Mouse (Mus musculus): ENCODE data around the gene Gemin7.
"Not testable (repeated sequence)": the region's sequence is repeated elsewhere in the genome, so short reads cannot be mapped to it uniquely, and the experiment has no call there.

Gene Gemin7

GRCm38 (mm10) chr7:19577141-19577852, at the start of gene Gemin7, which contains the start of gene Zfp296:
Gene Gemin7, minus strand, starts transcription at chr7:19577595.
Gene Zfp296, plus strand, starts transcription at chr7:19577287.
- DNase-seq = no peak

GRCm38 (mm10) chr7:19623433-19623832, 46.0 kb upstream of the Gemin7 start:
- DNase-seq = no peak

GRCm38 (mm10) chr7:19622241-19622640, 44.8 kb upstream of the Gemin7 start:
- no peak for DNase-seq

GRCm38 (mm10) chr7:19620811-19621210, 43.4 kb upstream of the Gemin7 start:
- DNase-seq = no peak

GRCm38 (mm10) chr7:19619004-19619801, 41.8 kb upstream of the Gemin7 start:
- DNase-seq = peak; percentile 48 to 57

DNA sequence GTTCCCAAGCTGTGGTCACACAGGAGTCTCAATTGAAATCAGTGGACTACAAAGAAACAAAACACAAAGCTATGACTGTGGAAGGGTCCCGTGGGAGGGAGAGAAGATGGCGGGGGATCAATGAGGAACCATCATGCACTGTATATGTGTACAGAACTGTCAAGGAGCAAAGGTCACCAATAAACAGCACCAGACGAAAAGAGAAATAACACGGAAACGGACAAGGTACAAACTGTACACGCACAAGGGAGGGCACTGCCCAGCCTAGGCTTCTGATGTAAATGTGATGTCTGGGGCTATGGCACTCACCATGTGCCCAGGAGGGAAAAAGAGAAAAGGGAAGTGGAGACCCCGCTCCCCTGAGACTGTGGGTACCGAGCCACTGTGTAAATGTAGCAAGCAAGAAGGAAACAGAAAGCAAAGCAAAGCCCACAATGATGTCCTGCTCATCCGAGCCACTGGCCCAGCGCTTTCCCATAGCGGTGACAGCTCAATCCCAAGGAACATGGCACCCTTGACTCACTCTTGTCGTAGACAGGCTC, 37.7 kb upstream of the Gemin7 start:
- no peak for DNase-seq

- no peak for DNase-seq
Observed at GRCm38 (mm10) chr7:19610969-19611368, 33.6 kb upstream of the Gemin7 start.

- no peak for DNase-seq
Observed at GRCm38 (mm10) chr7:19609641-19610332, 32.4 kb upstream of the Gemin7 start.

- DNase-seq = no peak
Observed at GRCm38 (mm10) chr7:19607291-19607690, 29.9 kb upstream of the Gemin7 start.

GRCm38 (mm10) chr7:19604606-19605214, 27.3 kb upstream of the Gemin7 start:
- DNase-seq = not testable (repeated sequence)

DNA sequence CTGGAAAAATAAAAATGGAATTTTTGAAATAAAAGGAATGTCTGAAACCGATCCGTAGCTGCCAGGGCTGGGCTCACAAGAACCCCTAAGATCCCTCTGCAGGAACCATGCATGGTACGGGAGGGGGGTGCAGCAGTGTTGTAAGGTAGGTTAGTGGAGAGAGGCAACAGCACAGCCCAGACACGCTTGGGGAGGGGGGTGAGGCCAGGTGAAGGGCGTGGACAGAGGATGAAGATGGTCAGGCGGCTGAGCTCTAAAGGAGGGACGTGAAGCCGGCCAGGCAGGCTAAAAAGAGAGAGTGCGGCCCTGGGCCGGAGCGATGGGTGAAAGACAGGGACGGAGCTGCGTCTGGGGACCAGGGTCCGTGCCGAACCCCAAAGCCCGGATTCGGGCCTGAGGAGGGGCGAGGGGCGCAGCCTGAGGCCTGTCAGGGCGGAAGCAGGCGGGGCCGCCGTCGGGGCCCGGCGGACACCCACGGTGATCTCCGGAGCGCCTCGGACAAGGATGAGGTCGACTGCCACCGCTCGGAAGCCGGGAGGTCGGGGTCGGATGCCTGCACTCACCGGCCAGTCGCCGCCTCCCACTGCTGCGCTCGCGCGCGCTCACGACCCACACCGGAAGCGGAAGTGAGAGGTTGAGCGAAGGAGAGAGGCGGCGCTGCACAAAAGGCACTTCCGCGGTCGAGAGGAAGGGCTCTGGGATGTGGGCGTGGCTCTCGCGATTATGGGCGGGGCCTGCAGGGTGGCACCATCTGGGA, 26.6 kb upstream of the Gemin7 start, which contains the start of gene Clasrp:
Gene Clasrp (minus strand): TSS at position 638 of the 757 bp plus-strand sequence.
- DNase-seq = peak; percentile 96

GRCm38 (mm10) chr7:19603055-19603454, 25.7 kb upstream of the Gemin7 start:
- no peak for DNase-seq

DNA sequence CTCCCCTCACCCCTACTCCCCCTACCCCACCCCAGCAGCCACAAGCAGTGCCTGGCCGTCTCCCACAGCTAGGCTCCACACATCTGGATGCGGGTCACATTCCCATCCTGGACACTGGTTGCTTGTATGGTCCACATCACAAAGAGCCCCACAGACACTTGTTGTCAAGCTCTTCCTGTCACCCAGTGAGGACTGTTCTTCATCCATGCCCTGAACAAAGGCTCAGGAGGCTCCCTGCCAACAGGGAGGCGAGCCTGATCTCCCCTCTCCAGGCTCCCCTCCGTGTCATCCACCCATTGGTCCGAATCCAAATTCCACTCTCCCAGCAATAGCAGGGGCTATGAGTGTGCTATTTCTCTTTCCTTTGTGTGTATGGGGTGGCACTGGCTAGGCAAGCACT, 23.2 kb upstream of the Gemin7 start:
- DNase-seq = no peak

GRCm38 (mm10) chr7:19593061-19593730, 15.8 kb upstream of the Gemin7 start:
- no peak for DNase-seq

GRCm38 (mm10) chr7:19589917-19590316, 12.5 kb upstream of the Gemin7 start:
- DNase-seq = peak; percentile 51 to 53

DNA sequence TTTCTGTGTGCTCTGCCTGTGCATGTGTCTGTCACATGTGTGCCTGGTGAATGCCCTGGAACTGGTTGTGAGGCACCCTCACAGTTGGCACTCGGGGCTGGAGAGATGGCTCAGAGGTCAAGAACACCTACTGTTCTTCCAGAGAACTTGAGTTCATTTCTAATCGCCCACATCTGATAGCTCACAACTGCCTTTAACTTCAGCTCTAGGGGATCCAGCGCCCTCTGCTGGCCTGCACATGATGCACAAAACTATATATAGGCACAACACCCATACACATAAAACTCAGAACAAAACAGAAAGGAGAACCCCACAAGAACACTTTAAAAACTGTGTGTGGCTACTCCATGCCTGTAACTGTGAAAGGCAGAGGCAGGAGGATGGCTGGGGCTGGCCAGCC, 11.8 kb upstream of the Gemin7 start:
- DNase-seq = peak; percentile 42 to 48

GRCm38 (mm10) chr7:19586269-19586668, 8.9 kb upstream of the Gemin7 start:
- DNase-seq = no peak

DNA sequence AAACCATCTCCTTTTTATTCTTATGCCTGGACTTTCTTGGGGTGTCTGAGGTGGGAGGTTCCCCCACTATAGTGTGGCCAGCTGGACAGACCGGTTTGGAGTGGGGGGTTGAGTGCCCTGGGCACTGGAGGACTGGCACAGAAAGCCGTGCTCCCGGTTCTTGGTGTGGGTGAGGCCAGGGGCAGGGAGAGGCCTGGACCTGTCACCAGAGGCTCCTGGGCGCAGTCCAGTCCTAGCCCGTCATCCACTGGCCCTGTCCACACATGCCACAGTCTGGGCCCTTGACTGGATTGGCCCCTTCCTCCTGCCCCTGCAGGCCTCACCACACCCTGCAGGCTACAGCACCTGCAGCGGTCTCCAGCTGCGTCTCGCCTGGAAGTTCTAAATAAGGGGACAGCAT, 3.2 kb upstream of the Gemin7 start:
- DNase-seq = no peak

DNA sequence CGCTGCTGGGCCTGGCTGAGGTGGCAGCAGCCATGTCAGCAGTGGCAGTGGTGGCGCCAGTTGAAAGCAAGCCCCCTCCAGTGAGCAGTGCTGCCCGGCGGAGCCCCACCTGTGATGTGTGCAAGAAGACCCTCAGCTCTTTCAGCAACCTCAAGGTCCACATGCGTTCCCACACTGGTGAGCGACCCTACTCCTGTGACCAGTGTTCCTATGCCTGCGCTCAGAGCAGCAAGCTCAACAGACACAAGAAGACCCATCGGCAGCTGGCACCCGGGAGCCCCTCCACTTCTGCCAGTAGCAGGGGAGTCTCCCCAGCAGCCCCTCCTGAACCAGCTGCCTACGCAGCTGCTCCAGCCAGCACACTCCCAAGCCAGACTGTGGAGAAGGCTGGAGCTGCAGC, 2.4 kb upstream of the Gemin7 start:
- no peak for DNase-seq

DNA sequence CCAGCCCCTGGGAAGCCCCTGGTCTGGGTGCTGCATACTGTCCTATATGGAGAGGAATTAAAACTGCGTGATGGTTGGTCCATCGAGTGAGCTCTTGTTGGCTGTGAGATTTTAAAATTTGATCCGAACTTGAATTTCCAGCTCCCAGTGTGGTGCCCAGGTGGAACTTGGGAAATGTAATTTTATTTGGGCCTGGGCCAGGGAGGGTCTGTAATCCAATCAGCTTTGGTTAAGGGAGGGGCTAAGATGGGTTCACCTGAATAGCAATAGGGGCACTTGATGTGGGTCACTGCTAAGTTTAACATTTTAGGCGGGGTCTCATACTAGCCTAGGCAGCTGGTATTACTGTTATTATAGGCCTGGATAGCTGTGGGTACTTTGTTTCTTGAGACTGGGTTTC, 1.0 kb upstream of the Gemin7 start:
- DNase-seq = no peak

DNA sequence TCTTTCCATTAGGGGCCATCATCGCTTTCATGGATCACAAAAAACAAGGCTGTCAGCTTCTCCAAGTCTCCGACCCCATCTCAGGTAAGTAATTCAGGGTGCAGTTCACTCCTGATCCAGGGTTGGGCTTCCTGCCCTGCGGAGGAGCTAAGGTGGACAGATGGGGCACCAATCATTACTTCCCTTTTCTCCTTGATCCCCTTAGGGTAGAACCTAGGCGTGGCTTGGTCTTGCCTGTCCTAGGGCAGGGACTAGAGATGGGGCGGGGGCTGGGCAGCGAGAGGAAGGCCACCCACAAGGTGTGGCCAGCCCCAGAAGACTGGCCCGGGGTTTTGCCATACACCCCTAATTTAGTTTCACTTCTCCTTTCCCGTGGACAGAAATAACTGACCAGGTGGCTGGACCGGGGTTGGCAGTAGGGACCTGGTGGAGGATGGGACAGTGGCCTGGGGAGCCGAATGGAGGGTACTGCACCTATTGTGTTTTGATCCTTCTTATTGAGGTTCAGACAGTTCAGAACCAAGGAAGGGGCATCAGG, 551 bp upstream of the Gemin7 start:
- no peak for DNase-seq
